Comparison of ENCODE assay signal across 8 mouse cellular contexts in genomic region chr3:54735247-54736046, GRCm38 (mm10). TPM values are rescaled to one million over a fixed set of nuclear protein-coding genes. Genes with fewer than 3 reads are reported as not detected.
DNase-seq lines count a peak whose midpoint lies in the region; ATAC-seq and TF ChIP-seq lines count a peak whose summit lies in the region.

TSS of gene Exosc8 (minus strand) at chr3:54735393.
TSS of gene Alg5 (plus strand) at chr3:54735539.

- no peaks in the 10 kb centered on the region for H3K9me3 ChIP-seq in hindbrain, embryonic 16.5 days (ENCODE audit: control insufficient read depth, low read length)

- H3K9ac ChIP-seq in hindbrain, embryonic 16.5 days (ENCODE audit: low read depth, low read length): peak within 1 kb of the TSS; percentile 96

- H3K36me3 ChIP-seq in hindbrain, embryonic 16.5 days (ENCODE audit: control insufficient read depth, insufficient read depth, low read length): peaks cover 12% of the 10 kb centered on the region

- H3K4me1 ChIP-seq in hindbrain, embryonic 16.5 days (ENCODE audit: control insufficient read depth, insufficient read depth, low read depth, low read length): peaks cover 8% of the 10 kb centered on the region

- H3K27me3 ChIP-seq in hindbrain, embryonic 16.5 days (replicated peaks; ENCODE audit: control insufficient read depth, insufficient read depth, low read length): no peaks in the 10 kb centered on the region

- ATAC-seq in hindbrain, embryonic 16.5 days: peak; percentile 93

- intact Hi-C loops in gastrocnemius, adult 2 months (cut with DNase I): loop anchor here (2.0 kb wide), 2 partner anchors 73 to 329 kb away; no protein-coding TSS in a partner anchor

- under 1% methylated on average over 40 of the region's 65 CpGs for WGBS in hindbrain, embryonic 16.5 days

- peak; percentile 94 for DNase-seq in T-cell, adult 2 months (ENCODE audit: low spot score)
- DNase-seq in cerebellum, postnatal 4 days (ENCODE audit: low spot score in 2 of 2): peak; percentile 95 to 99
- peak; percentile 93 for DNase-seq in gastrocnemius, adult 2 months
- DNase-seq in left cerebral cortex, adult 18-20 months (ENCODE audit: low spot score in 2 of 2): peak; percentile 86 to 93
- DNase-seq in lung, postnatal 4 days: peak; percentile 92 to 96
- peak; percentile 90 for DNase-seq in retina, postnatal 1 day
- DNase-seq in urinary bladder, adult 18-20 months (ENCODE audit: low spot score in 2 of 2): peak; percentile 86 to 96

- peak within 1 kb of the TSS; percentile 99 for H3K27ac ChIP-seq in gastrocnemius, adult 2 months
- H3K27ac ChIP-seq in hindbrain, embryonic 16.5 days (ENCODE audit: low read depth, low read length): peak within 1 kb of the TSS; percentile 99

- TF ChIP-seq CTCF in gastrocnemius, adult 2 months (IDR thresholded peaks at IDR 0.05): no peak; the same call in none of the 2 replicates

- H3K4me2 ChIP-seq in hindbrain, embryonic 16.5 days (ENCODE audit: low read length): peak within 1 kb of the TSS; percentile 61

- peak within 1 kb of the TSS; percentile 94 for H3K4me3 ChIP-seq in gastrocnemius, adult 2 months
- H3K4me3 ChIP-seq in hindbrain, embryonic 16.5 days (ENCODE audit: low read length): peak within 1 kb of the TSS; percentile 80

RNA-seq across cellular contexts. Expression of gene Exosc8, which starts in this region (rescaled TPM):
- 10 to 100 TPM; 10.8 to 14.1 TPM for total RNA-seq in gastrocnemius, adult 2 months (2021)
- polyA plus RNA-seq in hindbrain, embryonic 16.5 days (2015; fragmentation: Nextera tagmentation; extraction: Ambion mirVana): 69.9 and 71.6 TPM in 2 replicates
- total RNA-seq in left cerebral cortex, adult 18-20 months (2021): 10 to 100 TPM; 31.4 to 31.9 TPM

RNA-seq across cellular contexts. Expression of gene Alg5, which starts in this region (rescaled TPM):
- 1 to 10 TPM; 7.4 TPM for total RNA-seq in gastrocnemius, adult 2 months (2021)
- polyA plus RNA-seq in hindbrain, embryonic 16.5 days (2015; fragmentation: Nextera tagmentation; extraction: Ambion mirVana): 46.2 and 47.9 TPM in 2 replicates
- total RNA-seq in left cerebral cortex, adult 18-20 months (2021): 10 to 100 TPM; 18.6 to 19.7 TPM

Comparison
In these comparisons a context has a peak if more than half of its experiments do, and no peak if none do; other contexts are left out.
1. Peak in every context shown above with its lines: DNase-seq, ATAC-seq, H3K4me3 ChIP-seq and H3K27ac ChIP-seq.